Mouse (Mus musculus): ENCODE measurements at regions not wholly inside any gene's neighbourhood (a gene's known extent, or its start where the extent isn't known, plus 50 kb on each side); places are given as distances from the start of the nearest gene placed in this dataset.

DNA sequence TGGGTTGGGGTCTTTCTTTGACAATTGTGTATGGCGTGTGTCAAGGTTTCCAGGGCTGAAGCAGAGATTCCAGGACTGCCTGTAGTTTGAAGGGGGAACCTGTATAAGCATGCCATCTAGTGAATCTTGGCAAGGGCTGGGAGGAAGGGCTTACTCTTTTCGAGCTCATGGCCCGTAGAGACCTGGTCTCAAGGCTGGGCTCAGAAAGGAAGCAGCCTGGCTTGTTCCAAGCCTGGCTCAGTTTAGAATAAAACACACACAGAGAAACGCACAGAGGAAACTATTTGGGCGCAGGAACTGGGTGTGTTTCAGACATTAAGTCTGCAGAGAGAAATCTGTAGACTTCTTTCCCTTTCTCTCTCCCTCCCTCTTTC is 192.8 kb downstream of the Fndc1 start:
- 54% methylated on average over 5 of the region's 5 CpGs for WGBS
- no peak for DNase-seq (ENCODE audit: low read depth, low spot score)

DNA sequence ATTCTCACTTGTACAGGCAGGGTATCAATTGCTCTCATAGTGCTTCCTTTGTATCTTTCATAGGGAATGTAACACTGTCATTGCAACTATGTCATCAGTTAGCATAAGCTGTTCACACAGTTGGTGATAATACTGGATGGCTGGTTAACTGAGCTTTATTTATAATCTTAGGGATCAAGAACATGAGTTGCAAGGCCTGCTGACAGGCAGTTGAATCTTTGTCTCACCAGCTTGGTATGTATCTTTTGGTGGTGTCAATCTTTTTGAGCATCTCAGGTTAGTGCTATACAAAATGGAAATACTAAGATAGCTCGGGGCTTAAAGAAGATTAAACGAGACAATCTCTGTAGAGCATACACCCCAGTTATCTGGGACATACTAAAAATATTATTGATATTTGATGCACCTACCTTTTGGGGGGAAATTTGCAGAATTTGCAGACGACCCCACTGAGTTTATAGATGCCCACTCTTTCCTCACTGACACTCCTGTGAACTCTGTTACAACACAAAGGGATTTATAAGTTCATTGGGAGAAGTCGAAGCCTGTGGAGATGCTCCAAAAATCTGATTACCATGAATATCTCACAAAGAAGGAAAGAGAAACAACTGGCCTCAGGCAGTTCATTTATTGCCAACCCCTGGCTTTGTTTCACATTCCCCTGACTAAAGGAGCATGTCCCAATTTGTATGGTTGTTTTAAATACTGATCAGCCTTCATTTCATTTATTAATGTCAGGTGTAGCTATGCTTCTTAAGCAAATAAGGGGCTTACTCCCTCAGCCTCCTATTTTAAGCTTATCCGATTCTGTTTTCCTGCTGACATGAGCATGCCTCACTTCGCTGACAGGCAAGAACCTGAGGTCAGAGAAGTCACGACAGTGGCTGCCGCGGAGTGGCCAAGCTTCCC is 193.5 kb downstream of the Fndc1 start:
- DNase-seq (ENCODE audit: low read depth, low spot score): no peak
- 61% methylated on average over 9 of the region's 9 CpGs for WGBS

DNA sequence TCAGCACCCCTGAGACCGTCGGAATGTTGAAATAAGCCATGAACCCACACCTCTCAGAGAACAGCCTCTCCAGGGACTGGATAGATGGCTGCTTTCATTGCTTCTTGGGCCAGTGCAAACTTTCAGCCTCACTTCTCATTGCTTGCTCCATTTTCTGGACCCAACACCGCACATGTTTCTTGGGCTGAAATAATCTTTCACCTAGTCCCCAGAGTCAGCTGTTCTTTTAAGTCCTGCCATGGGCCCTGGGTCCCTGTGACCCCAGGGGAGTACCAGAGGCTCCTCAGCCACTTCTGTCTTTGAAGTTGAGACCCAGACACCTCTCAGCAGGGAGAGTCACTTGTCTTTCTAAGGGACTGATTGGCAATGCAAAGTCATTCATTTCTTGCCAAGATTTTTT is 201.4 kb downstream of the Fndc1 start:
- no peak for DNase-seq (ENCODE audit: low read depth, low spot score)
- 88% methylated on average over 3 of the region's 3 CpGs for WGBS

DNA sequence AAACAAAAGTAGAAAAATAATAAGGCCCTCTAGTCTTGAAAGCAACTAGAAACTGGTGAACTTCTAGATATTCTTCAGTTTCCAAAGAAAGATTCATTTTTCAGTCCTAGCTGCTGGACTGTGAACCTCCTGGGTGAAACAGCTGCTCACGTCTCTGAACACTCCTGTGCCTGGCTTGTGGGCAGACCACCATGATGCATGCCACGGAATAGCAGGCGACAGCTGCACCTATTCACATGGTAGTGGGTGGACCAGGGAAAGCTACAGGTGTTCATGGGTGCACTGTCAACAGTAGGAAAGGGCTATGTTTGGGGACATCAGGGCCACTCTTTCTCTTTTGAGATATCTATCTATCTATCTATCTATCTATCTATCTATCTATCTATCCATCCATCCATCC is 203.7 kb downstream of the Fndc1 start:
- WGBS: 86% methylated on average over 3 of the region's 3 CpGs

DNA sequence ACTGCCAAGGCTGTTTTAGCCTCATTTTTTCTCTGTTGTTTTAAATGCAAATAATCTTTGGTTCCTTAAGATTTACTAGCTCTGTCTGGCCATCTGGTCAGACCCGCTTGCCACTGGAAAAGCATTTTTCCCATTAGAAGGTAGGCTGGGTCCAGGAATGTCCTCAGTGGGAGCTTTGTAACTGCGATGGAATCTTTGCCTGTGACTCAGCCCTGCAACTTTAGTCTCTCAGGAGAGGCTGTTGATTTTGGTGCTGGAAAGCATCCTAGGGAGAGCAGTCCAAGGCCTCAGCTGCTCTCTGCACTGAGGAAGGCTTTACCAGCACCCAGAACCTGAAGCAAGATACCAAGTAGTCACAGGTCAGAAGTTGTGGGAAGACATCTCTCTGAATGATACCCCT is 205.8 kb downstream of the Fndc1 start:
- no peak for DNase-seq (ENCODE audit: low read depth, low spot score)
- 45% methylated on average over 2 of the region's 2 CpGs for WGBS

More for the DNA sequence above, 203.7 kb downstream of the Fndc1 start:
- DNase-seq (ENCODE audit: low read depth, low spot score): no peak

DNA sequence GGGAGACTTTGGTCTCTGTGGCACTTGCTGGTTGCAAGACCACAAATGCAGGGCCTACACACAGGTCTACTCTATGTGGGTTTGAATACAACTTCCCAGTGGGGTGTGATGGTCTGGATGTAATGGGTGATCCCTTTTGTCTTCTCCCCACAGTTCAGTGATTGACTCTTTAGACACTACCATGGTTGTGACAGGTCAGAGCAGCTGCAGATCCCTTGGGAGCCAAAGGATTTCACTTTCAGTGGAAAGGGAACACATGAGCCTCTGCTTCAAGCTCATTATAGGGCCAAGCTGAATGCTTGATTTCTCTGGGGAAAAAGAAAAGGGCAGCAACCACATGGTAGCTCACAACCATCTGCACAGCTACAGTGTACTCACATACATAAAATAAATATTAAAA is 206.9 kb downstream of the Fndc1 start:
- DNase-seq (ENCODE audit: low read depth, low spot score): no peak

DNA sequence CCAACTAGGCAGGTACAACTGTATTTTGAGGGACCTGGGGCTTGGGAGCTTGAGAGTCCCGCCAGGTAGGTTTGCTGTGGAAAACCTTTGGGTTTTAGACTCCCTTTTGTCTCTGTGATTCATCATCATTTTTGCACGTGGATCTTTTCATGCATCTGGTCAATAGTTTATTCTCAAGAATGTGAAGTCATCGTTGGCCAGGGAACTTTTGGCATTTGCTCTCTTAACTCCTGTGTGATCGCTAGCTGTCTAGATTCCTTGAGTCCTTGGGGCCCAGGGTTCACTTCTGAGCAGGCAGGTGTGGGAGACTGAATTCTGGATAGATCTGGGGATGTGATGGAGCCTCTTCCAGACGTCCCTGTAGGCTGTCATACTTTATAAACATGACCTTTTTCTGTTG is 207.5 kb downstream of the Fndc1 start:
- WGBS: 55% methylated on average over 5 of the region's 5 CpGs
- DNase-seq (ENCODE audit: low read depth, low spot score): no peak

DNA sequence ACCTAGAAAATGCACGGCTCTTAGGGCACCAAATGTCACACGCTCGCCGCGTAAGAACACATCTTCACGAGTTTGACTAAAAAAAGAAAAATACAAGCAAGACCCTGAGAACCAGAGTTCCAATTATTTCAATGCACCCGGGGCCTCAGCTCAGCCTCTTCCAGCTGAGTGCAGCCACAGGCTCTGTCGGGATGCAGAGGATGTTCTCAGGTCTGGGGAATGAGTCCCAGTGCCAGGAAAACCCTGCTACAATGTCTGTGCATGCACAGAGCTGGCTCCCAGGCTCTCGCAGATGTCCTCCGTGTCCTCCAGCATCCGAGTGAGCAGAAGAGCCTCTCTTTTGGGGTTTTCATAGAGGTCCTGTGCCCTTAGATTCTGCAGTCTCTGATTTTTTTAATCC is 219.1 kb downstream of the Fndc1 start:
- 65% methylated on average over 11 of the region's 11 CpGs for WGBS
- no peak for DNase-seq (ENCODE audit: low read depth, low spot score)

DNA sequence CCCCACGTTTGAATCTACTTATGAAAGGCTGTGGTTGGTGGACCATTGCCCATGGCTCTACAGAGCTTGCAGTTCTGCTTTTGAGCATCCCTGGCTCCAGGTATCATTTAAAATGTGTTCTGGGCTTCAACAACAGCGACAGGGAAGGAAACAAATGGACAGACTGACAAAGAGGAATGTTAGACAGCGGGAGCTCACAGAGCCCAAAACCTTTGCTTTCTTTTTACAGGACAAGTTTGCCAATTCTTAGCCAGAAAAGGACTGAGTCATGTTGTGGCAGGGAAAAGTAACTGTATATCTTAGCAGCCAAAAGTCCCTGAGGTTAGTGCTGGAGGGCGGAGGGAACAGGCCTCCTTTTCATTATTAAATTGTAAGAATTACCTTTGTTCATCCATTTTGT is 219.7 kb downstream of the Fndc1 start:
- WGBS: 55% methylated on average over 4 of the region's 4 CpGs
- DNase-seq (ENCODE audit: low read depth, low spot score): no peak

DNA sequence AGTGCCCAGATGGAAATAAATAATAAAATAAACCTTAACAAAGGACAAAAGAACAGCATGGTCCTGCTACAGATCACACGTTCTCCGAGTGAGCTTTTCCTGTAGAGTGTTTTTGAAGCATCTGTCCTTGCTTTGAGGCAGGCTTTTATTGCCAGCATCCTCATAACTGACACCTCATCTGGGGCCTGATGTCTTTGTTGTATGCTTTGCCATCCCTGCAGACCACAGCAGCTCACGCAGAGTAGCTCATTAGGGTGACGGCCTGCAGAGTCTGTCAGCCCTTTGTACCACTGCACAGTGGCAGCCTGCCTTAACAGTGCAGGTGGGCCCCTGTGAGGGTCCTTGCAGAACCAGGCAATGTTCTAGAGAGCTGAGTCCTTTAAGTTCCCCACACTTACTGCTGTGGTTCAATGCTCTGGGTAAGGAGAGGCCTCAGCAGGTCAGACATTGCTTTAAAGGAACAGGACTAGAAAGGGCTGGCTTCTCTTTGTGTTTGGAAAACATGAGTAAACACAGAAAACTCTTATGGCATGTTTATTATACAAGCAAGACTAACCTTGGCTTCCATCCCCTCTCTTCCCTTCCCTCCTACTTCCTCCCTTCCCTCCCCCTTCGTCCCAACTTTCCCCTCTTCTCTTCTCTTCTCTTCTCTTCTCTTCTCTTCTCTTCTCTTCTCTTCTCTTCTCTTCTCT is 219.7 kb upstream of the Unc93a2 start:
- 68% methylated on average over 5 of the region's 5 CpGs for WGBS
- DNase-seq (ENCODE audit: low read depth, low spot score): no peak

DNA sequence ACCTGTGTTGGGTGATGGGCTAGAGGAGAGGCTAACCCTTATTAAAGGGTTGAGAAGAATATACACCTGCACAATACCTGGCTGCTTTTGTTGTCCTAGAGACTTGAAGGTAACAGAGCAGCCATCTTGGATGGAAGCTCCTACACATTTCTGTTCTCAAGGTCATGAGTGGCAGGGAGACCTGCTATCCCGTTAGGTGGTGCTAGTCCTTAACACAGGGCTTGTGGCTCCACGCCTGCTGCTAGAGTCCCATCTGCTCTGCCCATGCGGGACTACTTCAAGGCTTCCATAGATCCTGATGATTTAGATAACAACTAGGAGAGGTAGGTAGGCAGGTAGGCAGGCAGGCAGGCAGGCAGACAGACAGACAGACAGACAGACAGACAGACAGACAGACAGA is 218.8 kb upstream of the Unc93a2 start:
- 82% methylated on average over 3 of the region's 3 CpGs for WGBS
- DNase-seq (ENCODE audit: low read depth, low spot score): no peak

DNA sequence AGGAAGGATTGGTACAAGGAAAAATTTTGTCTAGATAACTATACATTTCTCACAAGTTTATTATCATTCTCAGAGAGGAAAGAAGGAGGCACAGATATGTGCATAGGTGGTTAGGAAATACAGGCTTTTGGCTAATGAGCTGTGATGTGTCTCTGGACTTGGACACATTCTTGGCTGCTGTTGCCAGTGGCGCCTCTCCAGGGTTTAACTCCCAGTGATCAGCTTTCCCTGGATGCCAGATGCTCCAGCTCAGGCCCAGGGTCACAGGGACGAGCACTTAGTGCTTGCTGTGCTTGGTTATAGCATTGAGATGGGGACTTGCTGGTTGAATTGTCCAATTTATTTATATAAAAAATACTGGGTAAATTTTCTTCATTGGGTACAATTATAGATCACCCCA is 215.3 kb upstream of the Unc93a2 start:
- WGBS: 65% methylated on average over 2 of the region's 2 CpGs
- DNase-seq (ENCODE audit: low read depth, low spot score): no peak

DNA sequence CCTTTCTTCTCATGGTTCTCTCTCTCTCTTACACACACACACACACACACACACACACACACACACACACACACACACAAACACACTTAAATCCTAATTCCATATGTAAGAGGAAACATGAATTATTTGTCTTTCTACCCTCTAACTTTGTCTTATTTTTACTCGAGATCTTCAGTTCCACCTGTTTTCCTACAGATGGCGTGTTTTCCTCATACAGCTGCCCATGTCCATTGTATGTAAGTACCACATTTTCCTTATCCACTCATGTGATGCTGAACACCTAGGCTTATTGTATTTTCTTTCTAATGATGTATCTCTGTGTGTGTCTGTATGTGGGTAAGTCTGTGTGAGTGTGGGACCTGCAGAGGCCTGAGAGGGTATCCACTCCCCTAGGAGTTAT is 212.2 kb upstream of the Unc93a2 start:
- DNase-seq (ENCODE audit: low read depth, low spot score): no peak
- WGBS: 64% methylated on average over 2 of the region's 2 CpGs

DNA sequence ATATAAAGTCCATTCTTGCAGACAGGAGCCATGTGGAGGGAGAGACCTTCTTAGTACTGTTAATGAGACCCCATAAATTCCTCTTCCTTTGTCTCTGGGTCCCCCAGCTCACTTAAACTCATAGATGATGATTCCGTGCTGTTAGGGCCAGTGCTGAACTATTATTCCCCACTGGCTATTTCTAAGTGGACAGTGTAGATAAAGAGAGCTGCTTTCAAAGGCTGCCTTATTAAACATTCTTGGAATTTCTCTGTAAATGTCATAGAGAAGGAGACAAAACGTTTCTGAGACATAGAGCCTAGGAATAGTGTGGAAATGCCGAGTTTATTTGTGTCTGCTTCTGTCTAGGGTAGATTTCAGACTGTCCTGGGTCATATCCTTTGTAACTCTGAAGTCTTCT is 209.5 kb upstream of the Unc93a2 start:
- no peak for DNase-seq (ENCODE audit: low read depth, low spot score)
- WGBS: 55% methylated on average over 3 of the region's 3 CpGs

DNA sequence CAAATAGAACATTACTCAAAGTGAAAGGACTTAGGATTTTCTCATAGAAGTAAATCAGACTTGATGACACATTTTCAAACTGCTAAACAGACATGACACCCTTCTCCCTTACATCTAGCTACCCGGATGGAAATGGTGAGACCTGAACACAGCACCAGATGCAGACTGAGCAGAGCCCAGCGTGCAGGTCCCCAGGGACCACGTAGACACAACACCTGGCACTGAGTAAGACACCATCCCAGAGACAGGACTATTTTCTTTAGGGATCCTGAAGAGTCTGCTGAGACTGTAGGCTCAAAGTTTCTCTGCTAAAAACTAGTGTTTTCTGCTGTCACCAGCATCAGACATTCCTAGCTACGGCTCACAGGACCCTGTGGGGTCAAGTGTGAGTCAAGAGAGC is 207.2 kb upstream of the Unc93a2 start:
- 77% methylated on average over 4 of the region's 4 CpGs for WGBS
- DNase-seq (ENCODE audit: low read depth, low spot score): no peak

DNA sequence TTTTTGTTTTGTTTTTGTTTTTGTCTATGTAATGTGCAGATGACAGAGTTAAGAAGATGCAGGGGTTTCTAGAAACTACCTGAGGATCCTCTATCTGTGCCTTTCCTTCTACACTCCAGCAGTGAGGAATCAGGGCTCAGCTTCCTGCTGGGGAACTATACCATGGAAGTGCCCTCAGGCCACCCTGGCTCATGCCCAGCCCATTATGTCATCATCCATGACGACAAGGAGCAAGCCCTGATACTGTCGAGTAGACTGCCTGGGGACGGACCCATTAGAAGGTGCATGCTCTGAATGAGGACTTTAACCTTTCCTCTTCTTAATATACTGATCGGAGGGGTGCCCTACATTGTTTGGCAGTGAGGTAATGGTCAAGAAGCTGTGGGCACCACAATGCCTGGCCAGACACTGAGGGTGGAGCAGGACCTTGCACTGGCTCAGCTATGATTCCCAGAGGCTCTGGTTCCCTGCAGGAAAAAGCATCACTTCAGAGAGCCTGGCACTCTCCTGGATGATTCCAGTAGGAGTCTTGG is 197.7 kb upstream of the Unc93a2 start:
- 69% methylated on average over 4 of the region's 4 CpGs for WGBS
- DNase-seq (ENCODE audit: low read depth, low spot score): no peak

DNA sequence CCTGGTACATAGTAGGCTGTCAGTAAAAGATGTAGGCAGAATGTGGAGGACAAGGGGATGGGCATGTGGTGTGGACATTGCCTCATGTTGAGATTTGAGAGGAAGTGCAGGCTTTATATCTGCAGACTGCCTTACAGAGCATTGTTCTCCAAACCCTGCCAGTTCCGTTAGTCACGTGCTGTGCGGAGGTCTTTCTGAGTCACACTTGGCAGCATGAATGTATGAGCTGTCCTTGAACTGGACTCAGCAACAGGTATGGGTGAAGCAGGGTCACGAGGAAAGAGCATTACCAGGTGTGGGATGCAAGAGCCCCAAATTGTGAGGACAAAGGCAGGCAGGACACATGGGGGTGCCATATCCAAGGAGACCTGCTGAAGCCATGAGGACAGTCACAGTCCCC is 193.8 kb upstream of the Unc93a2 start:
- WGBS: 62% methylated on average over 4 of the region's 4 CpGs
- no peak for DNase-seq (ENCODE audit: low read depth, low spot score)

DNA sequence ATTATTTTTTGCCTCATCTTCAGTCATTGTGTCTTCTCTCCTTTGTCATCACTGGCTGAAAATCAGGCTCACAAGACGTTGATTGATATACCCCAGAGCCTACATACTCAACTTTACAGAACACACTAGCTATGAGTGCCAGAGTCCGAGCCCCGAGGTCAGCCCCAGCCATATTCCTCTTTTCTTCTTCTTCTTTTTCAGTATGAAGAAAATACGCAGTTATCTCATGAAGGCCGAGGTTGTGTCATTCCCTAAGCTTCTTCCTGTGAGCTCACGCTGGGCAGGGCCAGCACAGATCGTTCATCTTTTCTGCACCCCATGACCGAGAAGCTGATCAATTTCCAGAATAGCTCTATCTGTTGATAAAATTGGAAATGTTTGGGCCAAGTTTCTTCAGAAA is 192.7 kb upstream of the Unc93a2 start:
- no peak for DNase-seq (ENCODE audit: low read depth, low spot score)
- WGBS: 86% methylated on average over 8 of the region's 8 CpGs

DNA sequence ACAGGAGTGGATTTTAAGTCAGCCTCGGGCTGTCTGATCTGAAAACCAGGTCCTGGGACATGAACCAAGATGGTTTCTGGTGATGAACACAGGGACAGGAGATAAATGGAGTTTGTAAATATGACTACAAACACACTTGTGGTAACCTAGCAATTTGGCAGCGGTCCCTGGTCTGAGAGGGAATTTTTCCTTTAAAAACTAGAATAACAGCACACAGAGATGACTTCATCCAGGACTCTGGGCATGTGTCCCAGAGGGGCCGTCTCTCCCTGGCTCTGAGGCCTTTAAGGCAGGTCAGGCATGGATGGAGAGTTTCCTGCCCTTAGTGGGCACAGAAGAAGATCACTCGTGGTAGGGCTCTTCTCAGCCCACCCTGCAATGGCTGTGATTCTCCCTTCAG is 192.0 kb upstream of the Unc93a2 start:
- WGBS: 50% methylated on average over 4 of the region's 4 CpGs
- DNase-seq (ENCODE audit: low read depth, low spot score): peak; percentile 8

DNA sequence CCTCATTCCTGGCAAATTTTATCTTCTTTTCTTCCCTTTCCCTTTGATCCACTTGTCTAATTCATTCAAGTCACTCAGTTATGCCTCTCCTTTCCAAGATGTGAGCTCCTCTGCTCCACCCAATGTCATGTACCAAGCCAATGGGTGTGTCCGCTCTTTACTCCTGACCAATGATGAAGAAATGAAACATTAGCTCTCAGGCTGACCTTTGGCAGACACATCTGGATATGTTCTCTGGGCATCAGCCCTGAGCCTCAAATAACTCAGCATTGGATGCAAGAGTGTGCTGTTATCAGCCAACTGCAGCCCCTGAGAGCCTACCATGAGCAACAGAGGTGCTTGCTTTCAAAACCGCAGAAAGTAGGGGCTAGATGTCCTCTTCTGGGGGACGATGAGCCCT is 186.2 kb upstream of the Unc93a2 start:
- 88% methylated on average over 3 of the region's 3 CpGs for WGBS
- DNase-seq (ENCODE audit: low read depth, low spot score): no peak

DNA sequence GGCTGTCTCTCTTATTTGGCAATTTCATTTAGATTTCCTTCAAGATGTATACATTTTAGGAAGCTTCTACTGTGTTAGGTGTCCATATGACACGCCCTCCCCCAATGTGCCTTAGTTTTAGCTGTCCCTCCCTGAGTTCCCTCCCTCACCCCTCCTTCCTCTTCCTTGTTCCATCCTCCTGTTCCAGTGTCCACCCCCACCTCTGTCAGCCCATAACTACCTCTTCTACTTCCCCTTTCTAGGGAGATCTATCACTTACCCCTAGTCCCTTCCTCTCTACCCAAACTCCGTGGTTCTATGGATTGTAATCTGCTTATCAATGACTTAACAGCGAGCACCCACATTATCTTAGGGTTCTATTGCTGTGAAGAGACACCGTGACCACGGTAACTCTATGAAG is 183.2 kb upstream of the Unc93a2 start:
- 88% methylated on average over 5 of the region's 5 CpGs for WGBS
- DNase-seq (ENCODE audit: low read depth, low spot score): no peak

Data from large intestine, adult 2 months (tissue).